ENCODE assay signal across 14 mouse cellular contexts in the genomic region with DNA sequence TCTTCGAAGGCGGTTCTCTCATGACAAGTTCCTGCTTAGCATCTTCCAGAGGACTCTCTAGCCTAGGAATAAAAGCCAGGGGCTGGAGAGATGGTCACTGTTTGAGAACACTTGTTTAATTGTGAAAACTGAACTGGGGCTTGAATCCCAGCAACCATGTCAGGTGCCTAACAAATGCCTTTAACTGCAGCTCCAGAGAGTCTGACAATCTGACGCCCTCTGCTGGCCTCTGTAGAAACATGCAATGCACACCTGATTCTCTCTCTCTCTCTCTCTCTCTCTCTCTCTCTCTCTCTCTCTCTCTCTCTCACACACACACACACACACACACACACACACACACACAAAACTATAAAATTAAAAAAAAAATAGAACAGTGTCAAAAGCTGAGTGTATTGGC. TPM values are rescaled to one million over a fixed set of nuclear protein-coding genes. Genes with fewer than 3 reads are reported as not detected.
DNase-seq lines count a peak whose midpoint lies in the region; ATAC-seq and TF ChIP-seq lines count a peak whose summit lies in the region.
"Had no signal": no experiment of that assay in that cellular context is flagged by ENCODE, and none has a peak within 500 bp of the region (broad histone marks: within the 10 kb centered on the region; RNA-seq: fewer than 3 reads in every experiment).

No protein-coding gene starts in this region.

- ATAC-seq in midbrain, embryonic 14.5 days (ENCODE audit: low FRiP score, low TSS enrichment), result no peak
- no peak for ATAC-seq in midbrain, embryonic 16.5 days
- ATAC-seq in cerebellum, adult (ENCODE audit: insufficient number of reproducible peaks, low FRiP score, low TSS enrichment), result no peak

- no peak overlapping the region for H3K4me2 ChIP-seq in midbrain, embryonic 14.5 days (ENCODE audit: low read length)
- H3K4me2 ChIP-seq in midbrain, embryonic 16.5 days (ENCODE audit: low read length), result no peak overlapping the region
- H3K4me2 ChIP-seq: limb, embryonic 12.5 days; neural tube, embryonic 15.5 days had no signal

- no peaks in the 10 kb centered on the region for H3K79me2 ChIP-seq in heart, adult 2 months (replicated peaks; ENCODE audit: control insufficient read depth, insufficient read depth, low read length)

- no peaks in the 10 kb centered on the region for H3K9me3 ChIP-seq in midbrain, embryonic 14.5 days (ENCODE audit: control insufficient read depth, low read length)
- H3K9me3 ChIP-seq in midbrain, embryonic 16.5 days (replicated peaks; ENCODE audit: control insufficient read depth, low read length, poor library complexity, severe bottlenecking), result no peaks in the 10 kb centered on the region; the same call in 1 of the 2 replicates
- H3K9me3 ChIP-seq: G1E; neural tube, embryonic 15.5 days had no signal

- H3K27me3 ChIP-seq in heart, adult 2 months (ENCODE audit: control insufficient read depth, insufficient read depth, low read length), result no peaks in the 10 kb centered on the region
- H3K27me3 ChIP-seq in midbrain, embryonic 14.5 days (ENCODE audit: control insufficient read depth, insufficient read depth, low read length), result no peaks in the 10 kb centered on the region
- H3K27me3 ChIP-seq in midbrain, embryonic 16.5 days (ENCODE audit: control insufficient read depth, insufficient read depth, low read depth, low read length), result no peaks in the 10 kb centered on the region
- H3K27me3 ChIP-seq in splenic B cell, adult 2 months (ENCODE audit: control insufficient read depth, insufficient read depth, low read length, poor library complexity, severe bottlenecking), result no peaks in the 10 kb centered on the region
- H3K27me3 ChIP-seq: limb, embryonic 12.5 days; neural tube, embryonic 15.5 days had no signal

- peak; percentile 27; the same call in 1 of the 2 replicates for TF ChIP-seq CTCF in heart, adult 2 months (IDR thresholded peaks at IDR 0.05)

- H3K36me3 ChIP-seq in heart, adult 2 months (ENCODE audit: control insufficient read depth, insufficient read depth, low read length), result no peaks in the 10 kb centered on the region
- H3K36me3 ChIP-seq in midbrain, embryonic 14.5 days (ENCODE audit: control insufficient read depth, insufficient read depth, low read length), result no peaks in the 10 kb centered on the region
- no peaks in the 10 kb centered on the region for H3K36me3 ChIP-seq in midbrain, embryonic 16.5 days (ENCODE audit: control insufficient read depth, insufficient read depth, low read length)
- H3K36me3 ChIP-seq in splenic B cell, adult 2 months (ENCODE audit: control insufficient read depth, insufficient read depth, low read length, poor library complexity, severe bottlenecking), result no peaks in the 10 kb centered on the region
- H3K36me3 ChIP-seq: G1E; limb, embryonic 12.5 days; neural tube, embryonic 15.5 days had no signal

- no peak overlapping the region for H3K4me3 ChIP-seq in heart, adult 2 months
- H3K4me3 ChIP-seq in midbrain, embryonic 14.5 days (replicated peaks; ENCODE audit: low read depth, low read length), result no peak overlapping the region
- H3K4me3 ChIP-seq in midbrain, embryonic 16.5 days (ENCODE audit: low read depth, low read length), result no peak overlapping the region
- H3K4me3 ChIP-seq: limb, embryonic 12.5 days; neural tube, embryonic 15.5 days had no signal

- H3K9ac ChIP-seq in heart, adult 2 months (ENCODE audit: low read depth, low read length), result no peak overlapping the region
- H3K9ac ChIP-seq in midbrain, embryonic 14.5 days (replicated peaks; ENCODE audit: low read length), result no peak overlapping the region
- H3K9ac ChIP-seq in midbrain, embryonic 16.5 days (ENCODE audit: low read depth, low read length), result no peak overlapping the region
- H3K9ac ChIP-seq: limb, embryonic 12.5 days; neural tube, embryonic 15.5 days had no signal

- no peaks in the 10 kb centered on the region for H3K4me1 ChIP-seq in heart, adult 2 months (ENCODE audit: control insufficient read depth, insufficient read depth, low read length)
- H3K4me1 ChIP-seq in midbrain, embryonic 14.5 days (ENCODE audit: control insufficient read depth, insufficient read depth, low read length), result no peaks in the 10 kb centered on the region
- no peaks in the 10 kb centered on the region for H3K4me1 ChIP-seq in midbrain, embryonic 16.5 days (ENCODE audit: control insufficient read depth, insufficient read depth, low read length)
- H3K4me1 ChIP-seq: limb, embryonic 12.5 days; neural tube, embryonic 15.5 days had no signal

- H3K27ac ChIP-seq in heart, adult 2 months, result no peak overlapping the region
- H3K27ac ChIP-seq in midbrain, embryonic 14.5 days (replicated peaks; ENCODE audit: low read depth, low read length), result no peak overlapping the region
- H3K27ac ChIP-seq in midbrain, embryonic 16.5 days (ENCODE audit: low read length), result no peak overlapping the region
- H3K27ac ChIP-seq: limb, embryonic 12.5 days; neural tube, embryonic 15.5 days had no signal

- 69% methylated on average over 3 of the region's 3 CpGs for WGBS in heart, adult 2 months
- 77% methylated on average over 3 of the region's 3 CpGs for WGBS in midbrain, embryonic 14.5 days
- 69% methylated on average over 3 of the region's 3 CpGs for WGBS in midbrain, embryonic 16.5 days

- no peak for TF ChIP-seq EP300 in heart, adult 2 months (IDR thresholded peaks at IDR 0.05; ENCODE audit: insufficient read depth, low read depth, low read length)

- DNase-seq in heart, adult 2 months, result no peak
- no peak for DNase-seq in heart, adult 8-10 months (ENCODE audit: low spot score)
- DNase-seq in midbrain, embryonic 14.5 days, result peak; percentile 38
- DNase-seq in ZHBTc4 (ENCODE audit: low read depth, low spot score), result peak; percentile 53
- DNase-seq in splenic B cell, adult 2 months (ENCODE audit: low read depth, low spot score), result peak; percentile 62
- no peak for DNase-seq in testis, postnatal 10 days (ENCODE audit: low spot score)
- DNase-seq: adrenal gland, postnatal 36 days; cerebellum, postnatal 10 days; thymus, postnatal 14 days had no signal

- TF ChIP-seq POLR2A in heart, adult 2 months (IDR thresholded peaks at IDR 0.05; ENCODE audit: insufficient read depth, low read depth, low read length), result no peak

- intact Hi-C loops in heart, adult 2 months (cut with DNase I), result no loop called here

RNA-seq across cellular contexts. Expression of gene Muc13, which starts 16.2 kb away (rescaled TPM):
- not detected for total RNA-seq in heart, adult 2 months (2021)
- polyA plus RNA-seq in heart, adult 2 months (2012; rRNA removed), result 0.15 and 0.33 TPM in 2 replicates
- under 1 TPM in 2 of 4 experiments, not detected in 2; 0.09 to 0.14 TPM for total RNA-seq in heart, adult 8-10 months (2022)
- polyA plus RNA-seq in midbrain, embryonic 14.5 days (2014; fragmentation: Nextera tagmentation; extraction: Ambion mirVana), result not detected in 2 replicates
- polyA plus RNA-seq in midbrain, embryonic 16.5 days (2015; fragmentation: Nextera tagmentation; extraction: Ambion mirVana), result not detected in 2 replicates
- total RNA-seq: adrenal gland, postnatal 36 days had no signal
- polyA plus RNA-seq: neural tube, embryonic 15.5 days had no signal

RNA-seq across cellular contexts. Expression of gene Itgb5, which starts 19.5 kb away (rescaled TPM):
- 10 to 100 TPM; 83.2 to 95.3 TPM for total RNA-seq in heart, adult 2 months (2021)
- polyA plus RNA-seq in heart, adult 2 months (2012; rRNA removed), result 95.7 and 123 TPM in 2 replicates
- total RNA-seq in heart, adult 8-10 months (2022), result 100 to 1,000 TPM in 1 of 4 experiments, 10 to 100 TPM in 3; 87.6 to 103 (median 91.3) TPM
- polyA plus RNA-seq in midbrain, embryonic 14.5 days (2014; fragmentation: Nextera tagmentation; extraction: Ambion mirVana), result 19.2 and 19.3 TPM in 2 replicates
- 13.5 and 15.1 TPM in 2 replicates for polyA plus RNA-seq in midbrain, embryonic 16.5 days (2015; fragmentation: Nextera tagmentation; extraction: Ambion mirVana)

Comparison
In these comparisons a context has a peak if more than half of its experiments do, and no peak if none do; other contexts are left out.
1. DNase-seq: peak in midbrain, embryonic 14.5 days (single experiment), ZHBTc4 (single experiment) and splenic B cell, adult 2 months (single experiment); none in heart, adult 2 months (0 of 2), heart, adult 8-10 months (single experiment) and testis, postnatal 10 days (single experiment).